ENCODE assay signal across 21 mouse cellular contexts in genomic region chr12:16864477-16864876, GRCm38 (mm10). TPM values are rescaled to one million over a fixed set of nuclear protein-coding genes. Genes with fewer than 3 reads are reported as not detected.
DNase-seq lines count a peak whose midpoint lies in the region; ATAC-seq and TF ChIP-seq lines count a peak whose summit lies in the region.
"Had no signal": no experiment of that assay in that cellular context is flagged by ENCODE, and none has a peak within 500 bp of the region (broad histone marks: within the 10 kb centered on the region; RNA-seq: fewer than 3 reads in every experiment).

No protein-coding gene starts in this region.

- no peak for TF ChIP-seq CTCF in kidney, adult 2 months (conservative IDR thresholded peaks at IDR 0.05; ENCODE audit: insufficient read depth, insufficient read length, low read depth, low read length)
- TF ChIP-seq CTCF in lung, postnatal 0 days (IDR thresholded peaks at IDR 0.05), result no peak

- DNase-seq in adrenal gland, adult (ENCODE audit: inconsistent age in 2 of 2, low spot score in 1 of 2), result peak; percentile 74 to 80
- no peak for DNase-seq in adrenal gland, adult 18-20 months (ENCODE audit: low spot score in 2 of 2)
- DNase-seq in kidney, adult 2 months, result peak; percentile 38
- peak; percentile 86 for DNase-seq in lung, postnatal 0 days (ENCODE audit: low spot score)
- DNase-seq in lung, postnatal 14 days, result no peak
- DNase-seq in 3T3-L1 (ENCODE audit: low read depth, low spot score), result peak; percentile 58
- DNase-seq in frontal cortex, postnatal 36 days (ENCODE audit: low spot score in 2 of 2), result no peak
- DNase-seq: cerebellum, adult 11-12 months; cerebellum, postnatal 14 days; kidney, adult 9 months; right cerebral cortex, postnatal 14 days had no signal

- H3K27me3 ChIP-seq in kidney, adult 2 months (replicated peaks; ENCODE audit: control insufficient read depth, insufficient read depth, low read length), result no peaks in the 10 kb centered on the region
- H3K27me3 ChIP-seq in kidney, embryonic 16.5 days (ENCODE audit: insufficient read depth, low read length), result no peaks in the 10 kb centered on the region
- H3K27me3 ChIP-seq in lung, postnatal 0 days (replicated peaks; ENCODE audit: insufficient read depth, low read length), result no peaks in the 10 kb centered on the region
- H3K27me3 ChIP-seq: embryonic facial prominence, embryonic 13.5 days; hindbrain, embryonic 15.5 days; limb, embryonic 12.5 days; liver, embryonic 15.5 days; midbrain, embryonic 12.5 days had no signal

- 63% methylated on average over 4 of the region's 4 CpGs for WGBS in kidney, adult 2 months
- 84% methylated on average over 4 of the region's 4 CpGs for WGBS in kidney, embryonic 16.5 days
- WGBS in lung, postnatal 0 days, result 46% methylated on average over 4 of the region's 4 CpGs

- peaks cover 3% of the 10 kb centered on the region; the same call in 1 of the 2 replicates for H3K4me1 ChIP-seq in kidney, adult 2 months (ENCODE audit: control insufficient read depth, insufficient read depth, low read length)
- H3K4me1 ChIP-seq in kidney, embryonic 16.5 days (ENCODE audit: insufficient read depth, low read length), result peaks cover 20% of the 10 kb centered on the region
- peaks cover 14% of the 10 kb centered on the region; the same call in 1 of the 2 replicates for H3K4me1 ChIP-seq in lung, postnatal 0 days (ENCODE audit: insufficient read depth, low read depth, low read length)
- H3K4me1 ChIP-seq: hindbrain, embryonic 15.5 days had no signal

- no peak for TF ChIP-seq POLR2A in kidney, adult 2 months (IDR thresholded peaks at IDR 0.05; ENCODE audit: low read depth, low read length)

- TF ChIP-seq EP300 in lung, postnatal 0 days (IDR thresholded peaks at IDR 0.05), result peak; percentile 86

- no peak overlapping the region for H3K4me2 ChIP-seq in kidney, embryonic 16.5 days (replicated peaks; ENCODE audit: low read depth, low read length)
- H3K4me2 ChIP-seq in lung, postnatal 0 days (replicated peaks; ENCODE audit: low read depth, low read length), result no peak overlapping the region
- H3K4me2 ChIP-seq: embryonic facial prominence, embryonic 13.5 days; hindbrain, embryonic 15.5 days; limb, embryonic 12.5 days; liver, embryonic 15.5 days; midbrain, embryonic 12.5 days had no signal

- no peaks in the 10 kb centered on the region for H3K9me3 ChIP-seq in kidney, embryonic 16.5 days (ENCODE audit: low read length)
- no peaks in the 10 kb centered on the region for H3K9me3 ChIP-seq in lung, postnatal 0 days (ENCODE audit: low read length)
- H3K9me3 ChIP-seq: embryonic facial prominence, embryonic 13.5 days; heart, embryonic 10.5 days; hindbrain, embryonic 15.5 days; limb, embryonic 12.5 days; liver, embryonic 15.5 days; midbrain, embryonic 12.5 days had no signal

- H3K36me3 ChIP-seq in kidney, adult 2 months (ENCODE audit: control insufficient read depth, insufficient read depth, low read length), result no peaks in the 10 kb centered on the region
- H3K36me3 ChIP-seq in kidney, embryonic 16.5 days (ENCODE audit: insufficient read depth, low read length), result no peaks in the 10 kb centered on the region
- H3K36me3 ChIP-seq in lung, postnatal 0 days (ENCODE audit: insufficient read depth, low read length), result no peaks in the 10 kb centered on the region
- H3K36me3 ChIP-seq: embryonic facial prominence, embryonic 13.5 days; heart, embryonic 10.5 days; hindbrain, embryonic 15.5 days; limb, embryonic 12.5 days; liver, embryonic 15.5 days; midbrain, embryonic 12.5 days had no signal

- no peak overlapping the region for H3K27ac ChIP-seq in kidney, adult 2 months (ENCODE audit: insufficient read depth, low read depth, low read length)
- H3K27ac ChIP-seq in kidney, embryonic 16.5 days (ENCODE audit: low read length), result no peak overlapping the region
- no peak overlapping the region; the same call in 1 of the 2 replicates for H3K27ac ChIP-seq in lung, postnatal 0 days (ENCODE audit: low read length)
- H3K27ac ChIP-seq: heart, embryonic 10.5 days; hindbrain, embryonic 15.5 days; limb, embryonic 12.5 days; liver, embryonic 15.5 days; midbrain, embryonic 12.5 days; stomach, postnatal 0 days had no signal

- no peak overlapping the region for H3K9ac ChIP-seq in kidney, embryonic 16.5 days (replicated peaks; ENCODE audit: low read length)
- H3K9ac ChIP-seq in lung, postnatal 0 days (replicated peaks; ENCODE audit: low read depth), result no peak overlapping the region
- H3K9ac ChIP-seq: embryonic facial prominence, embryonic 13.5 days; hindbrain, embryonic 15.5 days; limb, embryonic 12.5 days; liver, embryonic 15.5 days; midbrain, embryonic 12.5 days had no signal

- H3K4me3 ChIP-seq in kidney, adult 2 months (ENCODE audit: insufficient read depth, low read depth, low read length), result no peak overlapping the region
- H3K4me3 ChIP-seq in kidney, embryonic 16.5 days (ENCODE audit: low read length), result no peak overlapping the region
- no peak overlapping the region for H3K4me3 ChIP-seq in lung, postnatal 0 days (ENCODE audit: low read depth, low read length)
- H3K4me3 ChIP-seq: embryonic facial prominence, embryonic 13.5 days; heart, embryonic 10.5 days; hindbrain, embryonic 15.5 days; limb, embryonic 12.5 days; liver, embryonic 15.5 days; midbrain, embryonic 12.5 days had no signal

- ATAC-seq in kidney, embryonic 16.5 days (ENCODE audit: low FRiP score, low TSS enrichment), result no peak
- ATAC-seq in lung, postnatal 0 days, result peak; percentile 68
- ATAC-seq: CD4-positive, CD25-positive, alpha-beta regulatory T cell, adult 4 months; forebrain, embryonic 14.5 days had no signal

RNA-seq across cellular contexts. Expression of gene Rock2, which starts 30.2 kb away (rescaled TPM):
- total RNA-seq in adrenal gland, adult 18-20 months (2021), result 10 to 100 TPM; 71.8 to 77.7 TPM
- polyA plus RNA-seq in kidney, adult 2 months (2012; rRNA removed), result 4.4 and 5.9 TPM in 2 replicates
- polyA plus RNA-seq in kidney, embryonic 16.5 days (2015; fragmentation: Nextera tagmentation; extraction: Ambion mirVana), result 10.6 and 11.4 TPM in 2 replicates
- polyA plus RNA-seq in lung, postnatal 0 days (2015; fragmentation: Nextera tagmentation; extraction: Ambion mirVana), result 18.2 and 22.9 TPM in 2 replicates

RNA-seq across cellular contexts. Expression of gene E2f6, which starts 53.7 kb away (rescaled TPM):
- 10 to 100 TPM; 39.5 to 41.5 TPM for total RNA-seq in adrenal gland, adult 18-20 months (2021)
- 14.7 and 15.5 TPM in 2 replicates for polyA plus RNA-seq in kidney, adult 2 months (2012; rRNA removed)
- polyA plus RNA-seq in kidney, embryonic 16.5 days (2015; fragmentation: Nextera tagmentation; extraction: Ambion mirVana), result 41.7 and 45.1 TPM in 2 replicates
- 11.1 and 14.2 TPM in 2 replicates for polyA plus RNA-seq in lung, postnatal 0 days (2015; fragmentation: Nextera tagmentation; extraction: Ambion mirVana)

Comparison
In these comparisons a context has a peak if more than half of its experiments do, and no peak if none do; other contexts are left out.
1. DNase-seq: peak in adrenal gland, adult (2 of 2), kidney, adult 2 months (single experiment), lung, postnatal 0 days (single experiment) and 3T3-L1 (single experiment); none in adrenal gland, adult 18-20 months (0 of 2), lung, postnatal 14 days (single experiment) and frontal cortex, postnatal 36 days (0 of 2).